Mouse (Mus musculus): Measurements from ENCODE around the gene Dlgap3. TPM values are rescaled to one million over a fixed set of nuclear protein-coding genes. Genes with fewer than 3 reads are reported as not detected.

Gene Dlgap3
- polyA plus RNA-seq, 1 experiment from 2014 or later = 22.3 TPM

- H3K9me3 ChIP-seq (ENCODE audit: control insufficient read depth, low read length) = no peaks in the 10 kb centered on the region
- no peak overlapping the region for H3K4me3 ChIP-seq (replicated peaks; ENCODE audit: low read depth, low read length)
- WGBS = 62% methylated on average over 6 of the region's 9 CpGs
- no peaks in the 10 kb centered on the region for H3K27me3 ChIP-seq (ENCODE audit: control insufficient read depth, insufficient read depth, low read length)
- ATAC-seq (ENCODE audit: low FRiP score, low TSS enrichment) = no peak
- H3K27ac ChIP-seq (replicated peaks; ENCODE audit: low read depth, low read length) = no peak overlapping the region
- no peak for DNase-seq
- no peaks in the 10 kb centered on the region for H3K36me3 ChIP-seq (ENCODE audit: control insufficient read depth, insufficient read depth, low read length)
- H3K4me2 ChIP-seq (ENCODE audit: low read length) = no peak overlapping the region
- H3K4me1 ChIP-seq (ENCODE audit: control insufficient read depth, insufficient read depth, low read length) = peaks cover 8% of the 10 kb centered on the region; the same call in 1 of the 2 replicates
- no peak overlapping the region for H3K9ac ChIP-seq (replicated peaks; ENCODE audit: low read length)
These were observed 46.8 kb downstream of the Dlgap3 start for GRCm38 (mm10) chr4:127215799-127216198.

- no peaks in the 10 kb centered on the region for H3K36me3 ChIP-seq (ENCODE audit: control insufficient read depth, insufficient read depth, low read length)
- no peak overlapping the region for H3K27ac ChIP-seq (replicated peaks; ENCODE audit: low read depth, low read length)
- H3K4me1 ChIP-seq (ENCODE audit: control insufficient read depth, insufficient read depth, low read length) = peaks cover 8% of the 10 kb centered on the region; the same call in 1 of the 2 replicates
- H3K27me3 ChIP-seq (ENCODE audit: control insufficient read depth, insufficient read depth, low read length) = no peaks in the 10 kb centered on the region
- 78% methylated on average over 4 of the region's 4 CpGs for WGBS
- no peak overlapping the region for H3K4me2 ChIP-seq (ENCODE audit: low read length)
- H3K9ac ChIP-seq (replicated peaks; ENCODE audit: low read length) = no peak overlapping the region
- H3K9me3 ChIP-seq (ENCODE audit: control insufficient read depth, low read length) = no peaks in the 10 kb centered on the region
- no peak overlapping the region for H3K4me3 ChIP-seq (replicated peaks; ENCODE audit: low read depth, low read length)
- DNase-seq = no peak
- ATAC-seq (ENCODE audit: low FRiP score, low TSS enrichment) = no peak
These were observed 47.2 kb downstream of the Dlgap3 start for GRCm38 (mm10) chr4:127216251-127216651.

GRCm38 (mm10) chr4:127217048-127217447 is 48.0 kb downstream of the Dlgap3 start:
- Histone ChIP-seq H3K36me3 (ENCODE audit: control insufficient read depth, insufficient read depth, low read length) (no peaks in the 10 kb centered on the region), H3K4me1 (ENCODE audit: control insufficient read depth, insufficient read depth, low read length) (peaks cover 8% of the 10 kb centered on the region; the same call in 1 of the 2 replicates), H3K4me2 (ENCODE audit: low read length) (no peak overlapping the region), H3K27me3 (ENCODE audit: control insufficient read depth, insufficient read depth, low read length) (no peaks in the 10 kb centered on the region), H3K9me3 (ENCODE audit: control insufficient read depth, low read length) (no peaks in the 10 kb centered on the region), H3K4me3 (replicated peaks; ENCODE audit: low read depth, low read length) (no peak overlapping the region), H3K27ac (replicated peaks; ENCODE audit: low read depth, low read length) (no peak overlapping the region), H3K9ac (replicated peaks; ENCODE audit: low read length) (no peak overlapping the region)
- WGBS = 54% methylated on average over 11 of the region's 11 CpGs
- DNase-seq = no peak
- no peak for ATAC-seq (ENCODE audit: low FRiP score, low TSS enrichment)

GRCm38 (mm10) chr4:127223291-127223690 is 54.3 kb downstream of the Dlgap3 start:
- no peak for DNase-seq
- Histone ChIP-seq H3K4me1 (ENCODE audit: control insufficient read depth, insufficient read depth, low read length) (peaks cover 20% of the 10 kb centered on the region; the same call in 1 of the 2 replicates), H3K9me3 (ENCODE audit: control insufficient read depth, low read length) (no peaks in the 10 kb centered on the region), H3K27me3 (ENCODE audit: control insufficient read depth, insufficient read depth, low read length) (no peaks in the 10 kb centered on the region), H3K4me3 (replicated peaks; ENCODE audit: low read depth, low read length) (no peak overlapping the region), H3K4me2 (ENCODE audit: low read length) (no peak overlapping the region), H3K27ac (replicated peaks; ENCODE audit: low read depth, low read length) (no peak overlapping the region), H3K9ac (replicated peaks; ENCODE audit: low read length) (no peak overlapping the region), H3K36me3 (ENCODE audit: control insufficient read depth, insufficient read depth, low read length) (no peaks in the 10 kb centered on the region; the same call in 1 of the 2 replicates)
- 45% methylated on average over 10 of the region's 10 CpGs for whole genome bisulfite sequencing
- no peak for ATAC-seq (ENCODE audit: low FRiP score, low TSS enrichment)

GRCm38 (mm10) chr4:127223755-127224154 is 54.8 kb downstream of the Dlgap3 start:
- 76% methylated on average over 4 of the region's 4 CpGs for WGBS
- Histone ChIP-seq H3K4me1 (ENCODE audit: control insufficient read depth, insufficient read depth, low read length) (peaks cover 20% of the 10 kb centered on the region; the same call in 1 of the 2 replicates), H3K9ac (replicated peaks; ENCODE audit: low read length) (no peak overlapping the region), H3K9me3 (ENCODE audit: control insufficient read depth, low read length) (no peaks in the 10 kb centered on the region), H3K36me3 (ENCODE audit: control insufficient read depth, insufficient read depth, low read length) (no peaks in the 10 kb centered on the region; the same call in 1 of the 2 replicates), H3K4me2 (ENCODE audit: low read length) (no peak overlapping the region), H3K4me3 (replicated peaks; ENCODE audit: low read depth, low read length) (no peak overlapping the region), H3K27me3 (ENCODE audit: control insufficient read depth, insufficient read depth, low read length) (no peaks in the 10 kb centered on the region), H3K27ac (replicated peaks; ENCODE audit: low read depth, low read length) (no peak overlapping the region)
- ATAC-seq (ENCODE audit: low FRiP score, low TSS enrichment) = no peak
- no peak for DNase-seq

GRCm38 (mm10) chr4:127224444-127225100 is 55.6 kb downstream of the Dlgap3 start:
- Histone ChIP-seq H3K27me3 (ENCODE audit: control insufficient read depth, insufficient read depth, low read length) (no peaks in the 10 kb centered on the region), H3K4me2 (ENCODE audit: low read length) (peak overlapping the region; percentile 38), H3K4me3 (replicated peaks; ENCODE audit: low read depth, low read length) (no peak overlapping the region), H3K27ac (replicated peaks; ENCODE audit: low read depth, low read length) (no peak overlapping the region), H3K9me3 (ENCODE audit: control insufficient read depth, low read length) (no peaks in the 10 kb centered on the region), H3K9ac (replicated peaks; ENCODE audit: low read length) (no peak overlapping the region; the same call in 1 of the 2 replicates), H3K4me1 (ENCODE audit: control insufficient read depth, insufficient read depth, low read length) (peaks cover 20% of the 10 kb centered on the region; the same call in 1 of the 2 replicates), H3K36me3 (ENCODE audit: control insufficient read depth, insufficient read depth, low read length) (no peaks in the 10 kb centered on the region; the same call in 1 of the 2 replicates)
- ATAC-seq (ENCODE audit: low FRiP score, low TSS enrichment) (no peak), DNase-seq (no peak)
- WGBS = 11% methylated on average over 19 of the region's 19 CpGs

GRCm38 (mm10) chr4:127226067-127226466 is 57.1 kb downstream of the Dlgap3 start:
- Histone ChIP-seq H3K27me3 (ENCODE audit: control insufficient read depth, insufficient read depth, low read length) (no peaks in the 10 kb centered on the region), H3K27ac (replicated peaks; ENCODE audit: low read depth, low read length) (no peak overlapping the region), H3K9ac (replicated peaks; ENCODE audit: low read length) (no peak overlapping the region), H3K4me1 (ENCODE audit: control insufficient read depth, insufficient read depth, low read length) (peaks cover 21% of the 10 kb centered on the region; the same call in 1 of the 2 replicates), H3K36me3 (ENCODE audit: control insufficient read depth, insufficient read depth, low read length) (no peaks in the 10 kb centered on the region; the same call in 1 of the 2 replicates), H3K4me3 (replicated peaks; ENCODE audit: low read depth, low read length) (no peak overlapping the region), H3K9me3 (ENCODE audit: control insufficient read depth, low read length) (no peaks in the 10 kb centered on the region), H3K4me2 (ENCODE audit: low read length) (no peak overlapping the region)
- 45% methylated on average over 4 of the region's 4 CpGs for WGBS
- no peak for ATAC-seq (ENCODE audit: low FRiP score, low TSS enrichment)
- DNase-seq = no peak

- H3K9ac ChIP-seq (replicated peaks; ENCODE audit: low read length) = no peak overlapping the region
These were observed 58.2 kb downstream of the Dlgap3 start for GRCm38 (mm10) chr4:127227051-127227673.

More at GRCm38 (mm10) chr4:127227051-127227673, 58.2 kb downstream of the Dlgap3 start:
- Histone ChIP-seq H3K4me3 (replicated peaks; ENCODE audit: low read depth, low read length) (no peak overlapping the region), H3K4me1 (ENCODE audit: control insufficient read depth, insufficient read depth, low read length) (peaks cover 32% of the 10 kb centered on the region), H3K27ac (replicated peaks; ENCODE audit: low read depth, low read length) (peak overlapping the region; percentile 69), H3K4me2 (ENCODE audit: low read length) (no peak overlapping the region), H3K36me3 (ENCODE audit: control insufficient read depth, insufficient read depth, low read length) (no peaks in the 10 kb centered on the region; the same call in 1 of the 2 replicates), H3K9me3 (ENCODE audit: control insufficient read depth, low read length) (no peaks in the 10 kb centered on the region), H3K27me3 (ENCODE audit: control insufficient read depth, insufficient read depth, low read length) (no peaks in the 10 kb centered on the region)
- peak; percentile 70 for DNase-seq
- WGBS = 9% methylated on average over 17 of the region's 17 CpGs
- ATAC-seq (ENCODE audit: low FRiP score, low TSS enrichment) = peak; percentile 71; the same call in 1 of the 2 replicates

Measured in midbrain, embryonic 14.5 days (tissue).